Mouse (Mus musculus) layer of hippocampus, adult 18-20 months (tissue): ENCODE results near the gene Rexo4. TPM values are rescaled to one million over a fixed set of nuclear protein-coding genes. Genes with fewer than 3 reads are reported as not detected.

ENCODE experiments used
- DNase-seq, 2 experiments: peaks; one replicate each; pipeline ENCODE4 v3.0.0; 2022; ENCODE audit warnings: low spot score in 2 of 2
- total RNA-seq, 2 experiments: library from RNA; stranded (reverse); gene quantifications; 2 replicates each; pipeline ENCODE4 v1.2.3; 2021

The Rexo4 gene
- total RNA-seq, 2 experiments from 2014 or later = 59.0 to 63.7 TPM

GRCm38 (mm10) chr2:26910994-26911765 lies 53.0 kb downstream of the Rexo4 start:
- peak; percentile 52 to 58 for DNase-seq

GRCm38 (mm10) chr2:26910124-26910993 lies 53.8 kb downstream of the Rexo4 start, which contains the start of the genes Med22 and Rpl7a:
Med22 (minus strand) TSS chr2:26910677.
Rpl7a (plus strand) TSS chr2:26910764.
- peak; percentile 99 to 100 for DNase-seq

GRCm38 (mm10) chr2:26909387-26909784 lies 54.8 kb downstream of the Rexo4 start:
- no peak for DNase-seq

GRCm38 (mm10) chr2:26908710-26909386 lies 55.3 kb downstream of the Rexo4 start:
- DNase-seq = no peak

GRCm38 (mm10) chr2:26907109-26907508 lies 57.1 kb downstream of the Rexo4 start:
- no peak for DNase-seq

GRCm38 (mm10) chr2:26906431-26906830 lies 57.8 kb downstream of the Rexo4 start:
- DNase-seq = no peak

- no peak for DNase-seq
These were observed 58.2 kb downstream of the Rexo4 start for GRCm38 (mm10) chr2:26905936-26906335.

Other genes starting within 250 kb of the Rexo4 start
- not detected for gene Abo, start 99.4 kb downstream of the Rexo4 start, total RNA-seq
- 10 to 100 TPM; 26.4 to 29.0 TPM for gene Surf6, start 61.5 kb downstream of the Rexo4 start, total RNA-seq
- gene Med22, start 53.7 kb downstream of the Rexo4 start, total RNA-seq = 10 to 100 TPM; 47.5 to 50.1 TPM
- 100 to 1,000 TPM; 253 to 258 TPM for gene Rpl7a, start 53.6 kb downstream of the Rexo4 start, total RNA-seq
- gene Surf2, start 48.0 kb downstream of the Rexo4 start, total RNA-seq = 10 to 100 TPM; 34.2 to 36.5 TPM
- 100 to 1,000 TPM; 109 to 111 TPM for gene Surf1, start 47.9 kb downstream of the Rexo4 start, total RNA-seq
- 10 to 100 TPM; 52.0 to 56.2 TPM for gene Surf4, start 30.5 kb downstream of the Rexo4 start, total RNA-seq
- gene Stkld1, start 30.3 kb downstream of the Rexo4 start, total RNA-seq = under 1 TPM; 0.15 to 0.30 TPM
- 1 to 10 TPM; 1.0 to 1.4 TPM for gene Adamts13, start 9.0 kb upstream of the Rexo4 start, total RNA-seq
- gene Cacfd1, start 45.5 kb upstream of the Rexo4 start, total RNA-seq = 10 to 100 TPM; 39.3 to 43.6 TPM
- gene Slc2a6, start 63.6 kb upstream of the Rexo4 start, total RNA-seq = 10 to 100 TPM; 31.7 to 34.6 TPM
- under 1 TPM; 0.69 to 0.91 TPM for gene Mymk, start 107.8 kb upstream of the Rexo4 start, total RNA-seq
- gene Adamtsl2, start 115.0 kb upstream of the Rexo4 start, total RNA-seq = 10 to 100 TPM; 13.2 to 13.7 TPM
- gene Fam163b, start 178.1 kb upstream of the Rexo4 start, total RNA-seq = 100 to 1,000 TPM; 118 to 119 TPM
- gene Dbh, start 200.8 kb upstream of the Rexo4 start, total RNA-seq = under 1 TPM; 0.25 to 0.27 TPM